Mouse (Mus musculus) intestine, embryonic 16.5 days (tissue): ENCODE measurements around the gene Zp3r. TPM values are rescaled to one million over a fixed set of nuclear protein-coding genes. Genes with fewer than 3 reads are reported as not detected.

Source experiments
- ATAC-seq: fragments of 200-750 bp; cut with Nextera tagmentation; 2 replicates; pipeline ENCODE4 v1.8.0; 2017; ENCODE audit warnings: moderate TSS enrichment, moderate library complexity
- H3K27ac ChIP-seq: fragments of 300-500 bp; sonication (generic); 2 replicates; pipeline ENCODE4 v1.5.1; 2014; ENCODE audit warnings: mild to moderate bottlenecking, low read length
- H3K27me3 ChIP-seq: fragments of 300-500 bp; sonication (generic); replicated peaks from 2 replicates; pipeline ENCODE4 v1.6.1; 2014; ENCODE audit warnings: low read length, control low read depth, mixed read lengths; ENCODE audit not compliant: control insufficient read depth, insufficient read depth
- H3K36me3 ChIP-seq: fragments of 300-500 bp; sonication (generic); 2 replicates; pipeline ENCODE4 v1.6.1; 2014; ENCODE audit warnings: low read length, control low read depth; ENCODE audit not compliant: control insufficient read depth, insufficient read depth
- H3K4me1 ChIP-seq: fragments of 300-500 bp; sonication (generic); 2 replicates; pipeline ENCODE4 v1.6.1; 2014; ENCODE audit warnings: low read length, control low read depth, mixed read lengths; ENCODE audit not compliant: control insufficient read depth, insufficient read depth
- H3K4me2 ChIP-seq: fragments of 300-500 bp; sonication (generic); 2 replicates; pipeline ENCODE4 v1.6.1; 2014; ENCODE audit warnings: low read depth, low read length, control low read depth
- H3K4me3 ChIP-seq: fragments of 300-500 bp; sonication (generic); 2 replicates; pipeline ENCODE4 v1.5.1; 2014; ENCODE audit warnings: mild to moderate bottlenecking, low read length
- H3K9ac ChIP-seq: fragments of 300-500 bp; sonication (generic); 2 replicates; pipeline ENCODE4 v1.6.1; 2014; ENCODE audit warnings: low read depth, low read length
- H3K9me3 ChIP-seq: fragments of 300-500 bp; sonication (generic); 2 replicates; pipeline ENCODE4 v1.6.1; 2016; ENCODE audit warnings: low read length, control low read depth; ENCODE audit not compliant: control insufficient read depth
- WGBS: fragments of 180-500 bp; shearing (Covaris S2); extraction: QIAGEN DNeasy Blood & Tissue Kit; methylation state at CpG from one replicate; pipeline ENCODE4 v1.1.7; 2014; 5-methylcytosine and 5-hydroxymethylcytosine counted together
- polyA plus RNA-seq: library from polyadenylated mRNA; unstranded; fragments of >200 nt; fragmentation: Nextera tagmentation; extraction: Ambion mirVana; gene quantifications from 2 replicates; pipeline ENCODE4 v1.2.1, GENCODE M21; 2015

The Zp3r gene
- polyA plus RNA-seq, 1 experiment from 2014 or later, result 0.09 TPM

- no peak for ATAC-seq
These were observed 40.8 kb downstream of the Zp3r start for GRCm38 (mm10) chr1:130588659-130589058.

GRCm38 (mm10) chr1:130576389-130576788, 53.0 kb downstream of the Zp3r start:
- no peaks in the 10 kb centered on the region for H3K36me3 ChIP-seq
- H3K4me2 ChIP-seq, result no peak overlapping the region
- 72% methylated on average over 4 of the region's 4 CpGs for WGBS
- no peaks in the 10 kb centered on the region for H3K4me1 ChIP-seq
- no peaks in the 10 kb centered on the region for H3K27me3 ChIP-seq
- no peak for ATAC-seq
- H3K4me3 ChIP-seq, result no peak overlapping the region
- no peak overlapping the region for H3K9ac ChIP-seq
- no peaks in the 10 kb centered on the region for H3K9me3 ChIP-seq
- no peak overlapping the region for H3K27ac ChIP-seq

More at GRCm38 (mm10) chr1:130588659-130589058, 40.8 kb downstream of the Zp3r start:
- no peaks in the 10 kb centered on the region for H3K4me1 ChIP-seq
- H3K9me3 ChIP-seq, result no peaks in the 10 kb centered on the region
- no peak overlapping the region for H3K4me3 ChIP-seq
- H3K4me2 ChIP-seq, result no peak overlapping the region
- H3K36me3 ChIP-seq, result no peaks in the 10 kb centered on the region
- H3K9ac ChIP-seq, result no peak overlapping the region
- no peaks in the 10 kb centered on the region for H3K27me3 ChIP-seq
- no peak overlapping the region for H3K27ac ChIP-seq
- WGBS, result 75% methylated on average over 9 of the region's 9 CpGs

GRCm38 (mm10) chr1:130575962-130576361, 53.5 kb downstream of the Zp3r start:
- no peaks in the 10 kb centered on the region for H3K9me3 ChIP-seq
- H3K4me1 ChIP-seq, result no peaks in the 10 kb centered on the region
- H3K27ac ChIP-seq, result no peak overlapping the region
- no peak overlapping the region for H3K9ac ChIP-seq
- no peak overlapping the region for H3K4me2 ChIP-seq
- H3K27me3 ChIP-seq, result no peaks in the 10 kb centered on the region
- ATAC-seq, result no peak
- H3K4me3 ChIP-seq, result no peak overlapping the region
- H3K36me3 ChIP-seq, result no peaks in the 10 kb centered on the region

- H3K4me1 ChIP-seq, result no peaks in the 10 kb centered on the region
- no peak overlapping the region for H3K4me2 ChIP-seq
- no peak overlapping the region for H3K4me3 ChIP-seq
- no peak overlapping the region for H3K9ac ChIP-seq
- H3K27ac ChIP-seq, result no peak overlapping the region
- WGBS, result 72% methylated on average over 5 of the region's 5 CpGs
- no peaks in the 10 kb centered on the region for H3K27me3 ChIP-seq
- peak; percentile 89 for ATAC-seq
- no peaks in the 10 kb centered on the region for H3K9me3 ChIP-seq
- no peaks in the 10 kb centered on the region for H3K36me3 ChIP-seq
These were observed 77.8 kb downstream of the Zp3r start for GRCm38 (mm10) chr1:130551407-130552249.

GRCm38 (mm10) chr1:130550242-130551167, 78.9 kb downstream of the Zp3r start:
- no peaks in the 10 kb centered on the region for H3K36me3 ChIP-seq
- no peaks in the 10 kb centered on the region for H3K27me3 ChIP-seq
- H3K4me3 ChIP-seq, result no peak overlapping the region
- no peak overlapping the region for H3K9ac ChIP-seq
- peak; percentile 27; the same call in 1 of the 2 replicates for ATAC-seq
- no peak overlapping the region for H3K4me2 ChIP-seq
- 0 out of 2 replicates have a peak overlapping the region, but pooled peaks have one; percentile 0 for H3K27ac ChIP-seq
- 61% methylated on average over 19 of the region's 19 CpGs for WGBS
- H3K4me1 ChIP-seq, result no peaks in the 10 kb centered on the region
- H3K9me3 ChIP-seq, result no peaks in the 10 kb centered on the region

- Histone ChIP-seq H3K36me3 (no peaks in the 10 kb centered on the region), H3K27me3 (no peaks in the 10 kb centered on the region), H3K4me1 (no peaks in the 10 kb centered on the region), H3K4me2 (no peak overlapping the region), H3K27ac (no peak overlapping the region), H3K4me3 (no peak overlapping the region), H3K9ac (no peak overlapping the region), H3K9me3 (no peaks in the 10 kb centered on the region)
- 77% methylated on average over 6 of the region's 6 CpGs for WGBS
- ATAC-seq, result no peak
These were observed 79.7 kb downstream of the Zp3r start for GRCm38 (mm10) chr1:130549698-130550097.

GRCm38 (mm10) chr1:130549160-130549559, 80.3 kb downstream of the Zp3r start:
- Histone ChIP-seq H3K4me1 (no peaks in the 10 kb centered on the region), H3K36me3 (no peaks in the 10 kb centered on the region), H3K27ac (no peak overlapping the region), H3K4me2 (no peak overlapping the region), H3K27me3 (no peaks in the 10 kb centered on the region), H3K9ac (no peak overlapping the region), H3K9me3 (no peaks in the 10 kb centered on the region), H3K4me3 (no peak overlapping the region)
- WGBS, result 79% methylated on average over 7 of the region's 7 CpGs
- ATAC-seq, result no peak

- Histone ChIP-seq H3K27ac (no peak overlapping the region), H3K9me3 (no peaks in the 10 kb centered on the region), H3K4me1 (no peaks in the 10 kb centered on the region), H3K4me2 (peak overlapping the region; percentile 61), H3K9ac (peak overlapping the region; percentile 60), H3K4me3 (peak overlapping the region; percentile 47), H3K27me3 (no peaks in the 10 kb centered on the region), H3K36me3 (no peaks in the 10 kb centered on the region)
- 27% methylated on average over 25 of the region's 25 CpGs for WGBS
- no peak for ATAC-seq
These were observed 81.6 kb downstream of the Zp3r start for GRCm38 (mm10) chr1:130547674-130548429.
